Mouse (Mus musculus): ENCODE measurements around the gene Blm. TPM values are rescaled to one million over a fixed set of nuclear protein-coding genes. Genes with fewer than 3 reads are reported as not detected.

The Blm gene
- polyA plus RNA-seq, 1 experiment: not detected

GRCm38 (mm10) chr7:80457831-80458343, 77.0 kb downstream of the Blm start:
- Histone ChIP-seq H3K4me1 (ENCODE audit: control insufficient read depth, insufficient read depth, low read length) (peaks cover 15% of the 10 kb centered on the region), H3K4me3 (ENCODE audit: insufficient read depth, low read depth, low read length) (no peak overlapping the region), H3K27ac (ENCODE audit: insufficient read depth, low read depth, low read length) (no peak overlapping the region)
- TF ChIP-seq POLR2A (IDR thresholded peaks at IDR 0.05; ENCODE audit: insufficient read depth, low read depth, low read length) (no peak), CTCF (IDR thresholded peaks at IDR 0.05; ENCODE audit: insufficient read depth, low read depth, low read length) (no peak)
- 62% methylated on average over 3 of the region's 3 CpGs for WGBS

GRCm38 (mm10) chr7:80457241-80457640, 77.7 kb downstream of the Blm start:
- H3K4me1 ChIP-seq (ENCODE audit: control insufficient read depth, insufficient read depth, low read length): peaks cover 12% of the 10 kb centered on the region; the same call in 1 of the 2 replicates
- WGBS: 56% methylated on average over 6 of the region's 6 CpGs
- TF ChIP-seq POLR2A (IDR thresholded peaks at IDR 0.05; ENCODE audit: insufficient read depth, low read depth, low read length): no peak
- H3K4me3 ChIP-seq (ENCODE audit: insufficient read depth, low read depth, low read length): no peak overlapping the region
- no peak overlapping the region for H3K27ac ChIP-seq (ENCODE audit: insufficient read depth, low read depth, low read length)

DNA sequence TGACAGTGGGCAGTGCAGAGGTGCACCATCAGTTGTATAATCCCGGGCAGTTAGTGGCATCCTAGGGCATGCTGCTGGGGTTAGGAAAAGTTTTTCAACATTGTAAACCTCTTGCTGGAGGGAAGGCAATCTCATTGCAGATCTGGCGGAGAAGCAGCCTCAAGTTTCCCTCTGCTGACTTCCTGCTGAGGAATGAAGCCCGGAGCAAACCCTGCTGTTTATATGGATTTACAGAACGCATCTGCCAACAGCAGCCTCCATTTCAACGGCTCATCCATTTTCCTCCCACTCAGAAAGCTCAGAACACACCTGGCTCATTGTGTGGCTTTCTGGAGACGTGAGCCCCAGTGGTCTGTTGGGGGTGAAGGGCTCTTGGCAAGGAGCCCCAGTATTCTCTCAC, 78.6 kb downstream of the Blm start:
- 59% methylated on average over 6 of the region's 6 CpGs for WGBS
- TF ChIP-seq CTCF (IDR thresholded peaks at IDR 0.05; ENCODE audit: insufficient read depth, low read depth, low read length) (no peak), POLR2A (IDR thresholded peaks at IDR 0.05; ENCODE audit: insufficient read depth, low read depth, low read length) (no peak)
- H3K4me1 ChIP-seq (ENCODE audit: control insufficient read depth, insufficient read depth, low read length): peaks cover 12% of the 10 kb centered on the region; the same call in 1 of the 2 replicates
- H3K27ac ChIP-seq (ENCODE audit: insufficient read depth, low read depth, low read length): no peak overlapping the region
- H3K4me3 ChIP-seq (ENCODE audit: insufficient read depth, low read depth, low read length): no peak overlapping the region

DNA sequence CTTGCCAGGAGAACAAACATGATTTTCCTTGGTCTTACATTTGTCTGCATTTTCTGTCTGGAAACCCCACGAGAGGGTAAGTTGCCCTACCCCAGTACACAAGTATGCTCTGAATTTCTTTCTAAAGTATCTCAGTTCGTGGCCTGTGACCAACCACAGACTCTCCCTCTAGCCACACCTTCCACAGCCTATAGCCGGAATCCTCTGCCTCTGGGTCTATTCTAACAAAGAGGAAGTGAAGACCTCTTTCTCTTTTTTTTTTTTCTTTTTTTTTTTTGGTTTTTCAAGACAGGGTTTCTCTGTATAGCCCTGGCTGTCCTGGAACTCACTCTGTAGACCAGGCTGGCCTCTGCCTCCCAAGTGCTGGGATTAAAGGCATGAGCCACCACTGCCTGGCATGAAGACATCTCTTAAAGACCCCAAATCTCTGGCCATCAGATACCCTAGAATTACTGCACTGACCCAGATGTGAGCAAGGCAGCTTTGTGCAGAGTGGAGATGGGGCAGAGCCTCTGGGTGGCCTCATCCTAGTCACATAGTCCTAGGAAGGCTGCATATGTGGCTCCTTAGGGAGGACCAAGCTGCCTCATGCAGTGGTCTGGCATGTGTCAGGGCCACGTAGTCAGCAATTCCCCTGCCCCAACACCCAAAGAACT, 79.3 kb downstream of the Blm start:
- WGBS: 86% methylated on average over 4 of the region's 4 CpGs
- TF ChIP-seq CTCF (IDR thresholded peaks at IDR 0.05; ENCODE audit: insufficient read depth, low read depth, low read length) (no peak), POLR2A (IDR thresholded peaks at IDR 0.05; ENCODE audit: insufficient read depth, low read depth, low read length) (no peak)
- H3K4me3 ChIP-seq (ENCODE audit: insufficient read depth, low read depth, low read length): no peak overlapping the region
- no peak overlapping the region for H3K27ac ChIP-seq (ENCODE audit: insufficient read depth, low read depth, low read length)
- H3K4me1 ChIP-seq (ENCODE audit: control insufficient read depth, insufficient read depth, low read length): peaks cover 12% of the 10 kb centered on the region; the same call in 1 of the 2 replicates

- 83% methylated on average over 2 of the region's 2 CpGs for WGBS
- Histone ChIP-seq H3K4me1 (ENCODE audit: control insufficient read depth, insufficient read depth, low read length) (peaks cover 12% of the 10 kb centered on the region; the same call in 1 of the 2 replicates), H3K27ac (ENCODE audit: insufficient read depth, low read depth, low read length) (no peak overlapping the region), H3K4me3 (ENCODE audit: insufficient read depth, low read depth, low read length) (no peak overlapping the region)
- no peak for TF ChIP-seq POLR2A (IDR thresholded peaks at IDR 0.05; ENCODE audit: insufficient read depth, low read depth, low read length)
- TF ChIP-seq CTCF (IDR thresholded peaks at IDR 0.05; ENCODE audit: insufficient read depth, low read depth, low read length): no peak
These were observed 80.1 kb downstream of the Blm start for GRCm38 (mm10) chr7:80454786-80455185.

DNA sequence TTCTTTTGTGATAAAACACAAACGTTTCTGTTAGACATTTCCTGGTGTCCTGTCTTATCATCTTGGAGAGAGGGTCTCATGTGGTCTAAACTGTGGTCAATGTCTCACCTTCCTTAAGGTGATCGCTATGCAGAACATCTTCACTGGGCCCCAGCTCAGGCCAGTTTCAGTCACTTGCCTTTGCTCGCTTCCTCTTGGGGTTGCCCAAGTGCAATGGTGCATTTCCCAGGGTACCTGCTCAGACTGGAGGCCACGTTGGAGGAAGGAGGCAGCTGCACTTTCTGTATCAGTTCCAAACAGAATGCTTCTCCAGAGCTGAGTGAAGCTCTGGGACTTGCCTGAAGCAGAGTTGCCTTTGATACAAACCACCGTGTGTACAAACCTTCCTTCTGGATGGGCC, 80.9 kb downstream of the Blm start:
- no peak for TF ChIP-seq CTCF (IDR thresholded peaks at IDR 0.05; ENCODE audit: insufficient read depth, low read depth, low read length)
- no peak for TF ChIP-seq POLR2A (IDR thresholded peaks at IDR 0.05; ENCODE audit: insufficient read depth, low read depth, low read length)
- Histone ChIP-seq H3K27ac (ENCODE audit: insufficient read depth, low read depth, low read length) (no peak overlapping the region), H3K4me1 (ENCODE audit: control insufficient read depth, insufficient read depth, low read length) (peaks cover 12% of the 10 kb centered on the region; the same call in 1 of the 2 replicates), H3K4me3 (ENCODE audit: insufficient read depth, low read depth, low read length) (no peak overlapping the region)
- 88% methylated on average over 5 of the region's 5 CpGs for WGBS

DNA sequence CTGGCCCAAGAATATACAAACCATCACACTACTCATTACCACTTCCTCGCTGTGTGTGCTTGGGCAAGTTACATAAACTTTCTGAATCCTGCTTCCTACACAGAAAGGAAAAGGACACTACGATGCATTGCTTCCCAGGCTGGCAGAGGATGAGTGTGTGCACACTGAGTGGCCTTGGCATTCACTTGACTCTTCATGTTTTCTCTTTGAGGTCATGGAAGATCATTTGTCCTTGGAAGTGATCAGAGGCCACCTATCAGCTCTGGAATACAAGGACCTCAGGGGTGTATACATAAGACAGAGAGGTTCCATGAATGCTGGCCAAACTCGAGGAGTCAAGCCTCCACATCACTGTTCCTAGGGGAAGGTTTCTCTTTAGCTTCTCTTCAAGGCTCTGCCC, 81.8 kb downstream of the Blm start:
- Histone ChIP-seq H3K4me1 (ENCODE audit: control insufficient read depth, insufficient read depth, low read length) (peaks cover 12% of the 10 kb centered on the region; the same call in 1 of the 2 replicates), H3K4me3 (ENCODE audit: insufficient read depth, low read depth, low read length) (no peak overlapping the region), H3K27ac (ENCODE audit: insufficient read depth, low read depth, low read length) (no peak overlapping the region)
- TF ChIP-seq POLR2A (IDR thresholded peaks at IDR 0.05; ENCODE audit: insufficient read depth, low read depth, low read length) (no peak), CTCF (IDR thresholded peaks at IDR 0.05; ENCODE audit: insufficient read depth, low read depth, low read length) (no peak)
- 95% methylated on average over 3 of the region's 3 CpGs for WGBS

- 91% methylated on average over 5 of the region's 5 CpGs for WGBS
- TF ChIP-seq POLR2A (IDR thresholded peaks at IDR 0.05; ENCODE audit: insufficient read depth, low read depth, low read length) (no peak), CTCF (IDR thresholded peaks at IDR 0.05; ENCODE audit: insufficient read depth, low read depth, low read length) (no peak)
- Histone ChIP-seq H3K4me1 (ENCODE audit: control insufficient read depth, insufficient read depth, low read length) (peaks cover 7% of the 10 kb centered on the region; the same call in 1 of the 2 replicates), H3K4me3 (ENCODE audit: insufficient read depth, low read depth, low read length) (no peak overlapping the region), H3K27ac (ENCODE audit: insufficient read depth, low read depth, low read length) (no peak overlapping the region)
These were observed 82.7 kb downstream of the Blm start for GRCm38 (mm10) chr7:80452241-80452640.

DNA sequence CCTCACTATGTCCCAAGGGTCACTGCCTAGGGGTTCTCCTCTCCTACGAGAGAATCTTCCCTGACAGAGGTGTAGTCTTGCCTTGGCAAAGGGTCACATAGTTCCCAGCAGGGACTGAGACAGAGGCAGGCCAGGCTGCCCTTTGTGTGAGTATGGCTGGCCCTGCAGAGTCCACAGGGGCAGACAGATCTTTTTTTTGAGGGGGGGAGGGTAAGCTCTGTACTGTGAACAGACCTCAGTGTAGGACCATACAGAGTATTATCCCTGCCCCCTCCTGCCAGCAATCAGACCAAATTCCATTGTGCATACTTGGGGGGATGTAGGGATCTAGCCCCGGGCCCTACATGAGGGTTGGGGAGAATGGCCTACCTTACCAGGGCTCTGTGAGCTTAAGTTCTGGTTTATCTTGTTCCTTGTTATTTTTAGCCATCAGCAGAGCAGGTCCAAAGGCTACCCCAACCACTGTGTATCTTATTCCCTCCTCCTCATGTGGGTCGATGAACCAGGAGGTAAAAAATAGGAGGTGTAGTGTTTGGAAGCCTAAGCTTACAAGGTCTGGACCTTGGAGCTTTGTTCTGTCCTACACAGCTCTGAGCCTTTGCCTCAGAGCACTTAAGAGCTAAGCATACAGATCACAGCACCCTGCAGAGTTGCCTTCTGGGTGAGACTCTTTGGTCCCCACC, 83.2 kb downstream of the Blm start:
- TF ChIP-seq CTCF (IDR thresholded peaks at IDR 0.05; ENCODE audit: insufficient read depth, low read depth, low read length) (no peak), POLR2A (IDR thresholded peaks at IDR 0.05; ENCODE audit: insufficient read depth, low read depth, low read length) (no peak)
- 82% methylated on average over 3 of the region's 3 CpGs for WGBS
- Histone ChIP-seq H3K4me1 (ENCODE audit: control insufficient read depth, insufficient read depth, low read length) (peaks cover 3% of the 10 kb centered on the region; the same call in 1 of the 2 replicates), H3K4me3 (ENCODE audit: insufficient read depth, low read depth, low read length) (no peak overlapping the region), H3K27ac (ENCODE audit: insufficient read depth, low read depth, low read length) (no peak overlapping the region)

All from olfactory bulb, adult 2 months (tissue).